Mouse (Mus musculus) limb, embryonic 14.5 days (tissue): ENCODE results near the gene Prelp. TPM values are rescaled to one million over a fixed set of nuclear protein-coding genes. Genes with fewer than 3 reads are reported as not detected.

Experiments used
- ATAC-seq: fragments of 200-750 bp; cut with Nextera tagmentation; 2 replicates; pipeline ENCODE4 v1.8.0; 2017; ENCODE audit warnings: low read depth, moderate number of reproducible peaks, moderate TSS enrichment; ENCODE audit not compliant: low FRiP score
- DNase-seq: peaks from one replicate; pipeline ENCODE4 v3.0.0-alpha.2; 2015; ENCODE audit warnings: low spot score
- H3K27ac ChIP-seq: fragments of 300-500 bp; sonication (generic); replicated peaks from 2 replicates; pipeline ENCODE4 v1.5.1; 2014; ENCODE audit warnings: low read depth, mild to moderate bottlenecking, low read length, moderate library complexity, mixed read lengths
- H3K27me3 ChIP-seq: fragments of 300-500 bp; sonication (generic); 2 replicates; pipeline ENCODE4 v1.6.1; 2014; ENCODE audit warnings: low read length, mixed read lengths; ENCODE audit not compliant: control insufficient read depth, insufficient read depth
- H3K36me3 ChIP-seq: fragments of 300-500 bp; sonication (generic); 2 replicates; pipeline ENCODE4 v1.6.1; 2014; ENCODE audit warnings: mild to moderate bottlenecking, low read length, moderate library complexity, mixed read lengths; ENCODE audit not compliant: control insufficient read depth, insufficient read depth
- H3K4me1 ChIP-seq: fragments of 300-500 bp; sonication (generic); 2 replicates; pipeline ENCODE4 v1.6.1; 2014; ENCODE audit warnings: antibody characterized with exemption, low read length, mixed read lengths; ENCODE audit not compliant: control insufficient read depth, insufficient read depth
- H3K4me2 ChIP-seq: fragments of 300-500 bp; sonication (generic); replicated peaks from 2 replicates; pipeline ENCODE4 v1.6.1; 2014; ENCODE audit warnings: low read depth, mild to moderate bottlenecking, low read length, moderate library complexity; ENCODE audit not compliant: severe bottlenecking
- H3K4me3 ChIP-seq: fragments of 300-500 bp; sonication (generic); replicated peaks from 2 replicates; pipeline ENCODE4 v1.5.1; 2014; ENCODE audit warnings: low read length
- H3K9ac ChIP-seq: fragments of 300-500 bp; sonication (generic); 2 replicates; pipeline ENCODE4 v1.6.1; 2014; ENCODE audit warnings: mild to moderate bottlenecking, low read depth, low read length, moderate library complexity; ENCODE audit not compliant: severe bottlenecking
- H3K9me3 ChIP-seq: fragments of 300-500 bp; sonication (generic); 2 replicates; pipeline ENCODE4 v1.6.1; 2016; ENCODE audit warnings: low read length; ENCODE audit not compliant: control insufficient read depth
- POLR2A ChIP-seq: fragments of 200-500 bp; IDR thresholded peaks from 2 replicates; pipeline ENCODE4 v1.8.0; 2012; ENCODE audit warnings: inconsistent platforms, mild to moderate bottlenecking, moderate library complexity, borderline replicate concordance; ENCODE audit not compliant: insufficient read depth, insufficient read length; ENCODE audit errors: extremely low read depth
- WGBS: fragments of 180-500 bp; shearing (Covaris S2); extraction: QIAGEN DNeasy Blood & Tissue Kit; methylation state at CpG from one replicate; pipeline ENCODE4 v1.1.7; 2014; 5-methylcytosine and 5-hydroxymethylcytosine counted together
- polyA plus RNA-seq, 2 experiments: library from polyadenylated mRNA; depleted of rRNA in 1 of 2; stranded (reverse) in 1 of 2; unstranded in 1 of 2; fragments of >200 nt; fragmentation: Nextera tagmentation in 1 of 2; extraction: Ambion mirVana in 1 of 2; gene quantifications; 2 replicates each; pipeline versions ENCODE4 v1.2.1 to v1.2.3; 2012 to 2014

Gene Prelp
- polyA plus RNA-seq, 2 experiments, result 13.9 to 24.5 TPM

GRCm38 (mm10) chr1:133873086-133873813 is 48.0 kb downstream of the Prelp start:
- ATAC-seq (no peak), DNase-seq (no peak)
- Histone ChIP-seq H3K4me3 (no peak overlapping the region), H3K36me3 (no peaks in the 10 kb centered on the region), H3K4me2 (no peak overlapping the region), H3K9me3 (no peaks in the 10 kb centered on the region), H3K4me1 (no peaks in the 10 kb centered on the region), H3K9ac (no peak overlapping the region), H3K27me3 (no peaks in the 10 kb centered on the region), H3K27ac (no peak overlapping the region)
- no peak for TF ChIP-seq POLR2A
- WGBS, result 86% methylated on average over 6 of the region's 6 CpGs

GRCm38 (mm10) chr1:133871241-133871640 is 50.0 kb downstream of the Prelp start:
- Histone ChIP-seq H3K9me3 (no peaks in the 10 kb centered on the region), H3K27ac (no peak overlapping the region), H3K9ac (no peak overlapping the region), H3K27me3 (no peaks in the 10 kb centered on the region), H3K36me3 (no peaks in the 10 kb centered on the region), H3K4me1 (no peaks in the 10 kb centered on the region), H3K4me3 (no peak overlapping the region), H3K4me2 (no peak overlapping the region)
- ATAC-seq, result no peak
- WGBS, result 79% methylated on average over 10 of the region's 10 CpGs
- no peak for DNase-seq
- no peak for TF ChIP-seq POLR2A

- Histone ChIP-seq H3K4me2 (no peak overlapping the region), H3K27me3 (no peaks in the 10 kb centered on the region), H3K9me3 (no peaks in the 10 kb centered on the region), H3K36me3 (no peaks in the 10 kb centered on the region), H3K9ac (no peak overlapping the region), H3K27ac (no peak overlapping the region), H3K4me3 (no peak overlapping the region), H3K4me1 (no peaks in the 10 kb centered on the region)
- 58% methylated on average over 2 of the region's 2 CpGs for WGBS
- DNase-seq (no peak), ATAC-seq (no peak)
- no peak for TF ChIP-seq POLR2A
These were observed 52.0 kb downstream of the Prelp start for GRCm38 (mm10) chr1:133869221-133869620.

GRCm38 (mm10) chr1:133863257-133863997 is 57.8 kb downstream of the Prelp start:
- DNase-seq (peak; percentile 45), ATAC-seq (peak; percentile 68)
- no peaks in the 10 kb centered on the region for H3K27me3 ChIP-seq
- peak overlapping the region; percentile 21 for H3K27ac ChIP-seq
- H3K4me2 ChIP-seq, result no peak overlapping the region
- H3K4me3 ChIP-seq, result no peak overlapping the region
- TF ChIP-seq POLR2A, result no peak
- no peak overlapping the region for H3K9ac ChIP-seq
- H3K36me3 ChIP-seq, result no peaks in the 10 kb centered on the region
- H3K9me3 ChIP-seq, result no peaks in the 10 kb centered on the region
- peaks cover 12% of the 10 kb centered on the region for H3K4me1 ChIP-seq
- WGBS, result 29% methylated on average over 10 of the region's 10 CpGs

GRCm38 (mm10) chr1:133861028-133861427 is 60.2 kb downstream of the Prelp start:
- DNase-seq (no peak), ATAC-seq (no peak)
- Histone ChIP-seq H3K9ac (no peak overlapping the region), H3K4me1 (peaks cover 12% of the 10 kb centered on the region), H3K27ac (no peak overlapping the region), H3K4me2 (no peak overlapping the region), H3K27me3 (0 out of 2 replicates have a peak, but pooled peaks cover 2% of the 10 kb centered on the region), H3K4me3 (no peak overlapping the region), H3K9me3 (no peaks in the 10 kb centered on the region), H3K36me3 (no peaks in the 10 kb centered on the region)
- WGBS, result 73% methylated on average over 5 of the region's 5 CpGs
- TF ChIP-seq POLR2A, result no peak

Other genes starting within 250 kb of the Prelp start
- 1.3 and 1.7 TPM in 2 replicates for gene Lax1, start 231.3 kb downstream of the Prelp start, polyA plus RNA-seq (2012; rRNA removed)
- 0.18 and 0.58 TPM in 2 replicates for gene Lax1, start 231.3 kb downstream of the Prelp start, polyA plus RNA-seq (2014; fragmentation: Nextera tagmentation; extraction: Ambion mirVana)
- 22.9 and 24.8 TPM in 2 replicates for gene Atp2b4, start 120.4 kb downstream of the Prelp start, polyA plus RNA-seq (2012; rRNA removed)
- gene Atp2b4, start 120.4 kb downstream of the Prelp start, polyA plus RNA-seq (2014; fragmentation: Nextera tagmentation; extraction: Ambion mirVana), result 23.7 and 24.2 TPM in 2 replicates
- 2.4 and 3.7 TPM in 2 replicates for gene Optc, start 13.4 kb downstream of the Prelp start, polyA plus RNA-seq (2012; rRNA removed)
- 1.0 and 1.1 TPM in 2 replicates for gene Optc, start 13.4 kb downstream of the Prelp start, polyA plus RNA-seq (2014; fragmentation: Nextera tagmentation; extraction: Ambion mirVana)
- 86.7 and 105 TPM in 2 replicates for gene Fmod, start 115.8 kb upstream of the Prelp start, polyA plus RNA-seq (2012; rRNA removed)
- gene Fmod, start 115.8 kb upstream of the Prelp start, polyA plus RNA-seq (2014; fragmentation: Nextera tagmentation; extraction: Ambion mirVana), result 75.1 and 79.5 TPM in 2 replicates
- 18.6 TPM in 2 replicates for gene Btg2, start 157.7 kb upstream of the Prelp start, polyA plus RNA-seq (2012; rRNA removed)
- gene Btg2, start 157.7 kb upstream of the Prelp start, polyA plus RNA-seq (2014; fragmentation: Nextera tagmentation; extraction: Ambion mirVana), result 26.2 and 26.4 TPM in 2 replicates
- 0.33 TPM in 2 replicates for gene Chit1, start 189.8 kb upstream of the Prelp start, polyA plus RNA-seq (2012; rRNA removed)
- gene Chit1, start 189.8 kb upstream of the Prelp start, polyA plus RNA-seq (2014; fragmentation: Nextera tagmentation; extraction: Ambion mirVana), result 0.18 and 0.30 TPM in 2 replicates